Mouse (Mus musculus) Patski (cell line): ENCODE measurements at regions not wholly inside any gene's neighbourhood (a gene's known extent, or its start where the extent isn't known, plus 50 kb on each side); places are given as distances from the start of the nearest gene placed in this dataset.

Source experiments
- ATAC-seq: fragments of 100-300 bp; one replicate; pipeline ENCODE4 v1.8.0; 2021
- CTCF ChIA-PET: fragments of 350-600 bp; sonication (Branson Sonifier 250); formaldehyde crosslinking; loops from one replicate; lab custom pipeline; 2022; ENCODE audit warnings: inconsistent platforms; lab: Charles Lee
- POLR2A ChIA-PET: fragments of 350-600 bp; sonication (Branson Sonifier 250); formaldehyde crosslinking; loops from one replicate; lab custom pipeline; 2022; ENCODE audit warnings: antibody characterized with exemption, inconsistent platforms; lab: Charles Lee
- DNase-seq: peaks from one replicate; pipeline ENCODE4 v3.0.0-alpha.2; 2011; ENCODE audit warnings: low read depth, low spot score
- H3K27me3 ChIP-seq: fragments of 371-371 bp; one replicate; pipeline ENCODE4 v1.5.1; 2021
- CTCF ChIP-seq: fragments of 100-300 bp; IDR thresholded peaks from one replicate; pipeline ENCODE4 v1.5.1; 2021
- in situ Hi-C: fragments of 300-500 bp; cut with MboI; formaldehyde crosslinking; loops from 3 replicates; pipeline ENCODE4 v1.11.1; 2018; ENCODE audit warnings: low pct_unique_long_range_greater_than_20kb, mixed read lengths

GRCm38 (mm10) chr1:4570730-4571129, 237.0 kb upstream of the Gm37988 start:
- CTCF ChIA-PET = no interaction called here
- in situ Hi-C loops = loop anchor here (10.0 kb wide), 1 partner anchor 194 kb away; no protein-coding TSS in a partner anchor
- POLR2A ChIA-PET = interaction anchor here (0.7 kb wide), 1 partner anchor 130 kb away, joined by 3 read pairs; no protein-coding TSS in a partner anchor
- H3K27me3 ChIP-seq = peaks cover 13% of the 10 kb centered on the region
- ATAC-seq (no peak), DNase-seq (no peak)
- no peak for TF ChIP-seq CTCF

DNA sequence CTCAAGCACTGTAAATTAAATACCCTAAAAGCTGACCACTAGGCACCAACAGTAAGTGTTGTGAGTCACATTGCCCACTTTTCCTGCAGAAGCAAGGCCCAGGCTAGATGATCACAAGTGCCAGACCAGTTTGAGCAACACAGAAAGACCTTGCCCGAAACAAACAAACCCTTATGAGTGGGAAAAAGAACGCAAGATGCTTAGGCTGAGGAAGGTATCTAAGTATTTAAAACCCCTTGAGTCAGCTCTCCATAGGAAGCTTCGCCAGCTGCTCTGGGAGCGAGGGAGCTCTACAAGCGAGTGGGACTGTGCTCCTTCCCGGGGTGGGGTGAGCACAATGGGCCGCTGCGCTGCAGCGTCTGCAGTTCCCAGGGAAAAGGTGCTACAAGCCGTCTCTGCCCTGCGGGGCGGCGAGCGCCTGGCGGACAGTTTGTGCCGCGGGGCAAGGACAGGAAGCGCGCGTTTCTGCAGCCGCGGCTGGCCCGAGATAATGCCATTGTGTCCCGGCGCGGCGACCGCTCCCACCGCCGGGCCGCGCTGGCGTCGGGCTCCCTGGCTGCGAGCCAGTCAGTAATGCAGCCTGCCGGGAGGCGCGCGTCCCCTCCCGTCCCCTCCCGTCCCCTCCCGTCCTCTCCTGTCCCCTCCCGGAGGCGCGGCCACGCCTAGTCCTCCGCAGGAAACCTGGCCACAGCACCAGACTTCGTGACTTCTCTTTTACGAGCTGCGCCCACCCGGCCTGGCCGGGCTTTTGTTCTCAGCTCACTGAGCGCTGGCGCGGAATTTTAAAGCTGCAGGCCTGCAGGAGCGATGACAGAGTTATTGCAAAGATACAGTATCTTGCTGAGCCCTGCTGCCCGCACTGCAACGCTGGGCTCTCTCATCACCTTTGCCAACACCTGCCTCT, 236.1 kb upstream of the Gm37988 start:
- POLR2A ChIA-PET = no interaction called here
- ATAC-seq = peak; percentile 84
- DNase-seq = no peak
- in situ Hi-C loops = loop anchor here (10.0 kb wide), 1 partner anchor 193 kb away; no protein-coding TSS in a partner anchor
- CTCF ChIA-PET = no interaction called here
- H3K27me3 ChIP-seq = peaks cover 13% of the 10 kb centered on the region
- TF ChIP-seq CTCF = no peak

DNA sequence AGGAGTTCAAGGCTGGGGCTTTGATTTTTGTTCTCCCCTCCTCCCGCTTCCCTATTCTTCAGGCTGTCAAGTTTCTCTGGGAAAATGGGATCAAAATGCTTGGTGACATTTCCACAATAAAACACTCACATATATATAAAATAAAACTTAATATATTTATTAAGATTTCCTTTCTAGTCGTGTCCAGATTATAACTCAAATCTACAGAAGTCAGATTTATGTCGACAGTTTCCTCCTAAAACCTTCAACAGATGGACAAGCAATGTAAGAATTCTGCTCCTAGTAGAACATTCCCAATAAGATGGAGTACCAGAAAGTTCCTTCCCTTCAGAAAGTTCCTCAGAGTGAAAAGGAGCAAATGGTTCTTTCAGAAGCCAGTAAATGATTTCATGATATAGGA, 235.4 kb upstream of the Gm37988 start:
- in situ Hi-C loops = loop anchor here (10.0 kb wide), 1 partner anchor 192 kb away; no protein-coding TSS in a partner anchor
- no peak for TF ChIP-seq CTCF
- ATAC-seq = no peak
- H3K27me3 ChIP-seq = peaks cover 13% of the 10 kb centered on the region
- ChIA-PET CTCF (no interaction called here), POLR2A (no interaction called here)
- no peak for DNase-seq

- POLR2A ChIA-PET = no interaction called here
- DNase-seq = no peak
- CTCF ChIA-PET = no interaction called here
- TF ChIP-seq CTCF = no peak
- peaks cover 13% of the 10 kb centered on the region for H3K27me3 ChIP-seq
- no peak for ATAC-seq
- in situ Hi-C loops = loop anchor here (10.0 kb wide), 1 partner anchor 191 kb away; no protein-coding TSS in a partner anchor
These were observed 233.6 kb upstream of the Gm37988 start for GRCm38 (mm10) chr1:4574101-4574500.

- peaks cover 6% of the 10 kb centered on the region for H3K27me3 ChIP-seq
- ChIA-PET POLR2A (no interaction called here), CTCF (no interaction called here)
- no peak for TF ChIP-seq CTCF
- no peak for DNase-seq
- no peak for ATAC-seq
- in situ Hi-C loops = loop anchor here (10.0 kb wide), 1 partner anchor 188 kb away; no protein-coding TSS in a partner anchor
These were observed 230.7 kb upstream of the Gm37988 start for GRCm38 (mm10) chr1:4576957-4577356.

DNA sequence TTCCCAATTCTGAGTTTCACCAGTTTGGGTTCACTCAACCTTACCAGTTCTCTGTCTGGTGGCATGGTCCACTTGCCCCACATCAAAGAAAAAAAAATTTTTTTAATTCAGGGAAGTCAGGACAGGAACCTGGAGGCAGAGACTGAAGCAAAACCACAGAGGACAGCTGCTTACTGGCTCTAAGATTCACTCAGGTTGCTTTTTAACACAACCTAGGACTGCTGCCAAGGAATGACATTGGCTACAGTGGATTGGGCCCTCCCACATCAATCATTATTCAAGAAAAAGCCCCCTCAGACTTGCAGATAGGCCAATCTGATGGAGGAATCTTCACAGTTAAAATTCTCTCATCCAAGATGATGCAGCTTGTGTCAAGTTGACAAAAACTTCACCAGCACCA, 225.2 kb upstream of the Gm37988 start:
- no peak for ATAC-seq

DNA sequence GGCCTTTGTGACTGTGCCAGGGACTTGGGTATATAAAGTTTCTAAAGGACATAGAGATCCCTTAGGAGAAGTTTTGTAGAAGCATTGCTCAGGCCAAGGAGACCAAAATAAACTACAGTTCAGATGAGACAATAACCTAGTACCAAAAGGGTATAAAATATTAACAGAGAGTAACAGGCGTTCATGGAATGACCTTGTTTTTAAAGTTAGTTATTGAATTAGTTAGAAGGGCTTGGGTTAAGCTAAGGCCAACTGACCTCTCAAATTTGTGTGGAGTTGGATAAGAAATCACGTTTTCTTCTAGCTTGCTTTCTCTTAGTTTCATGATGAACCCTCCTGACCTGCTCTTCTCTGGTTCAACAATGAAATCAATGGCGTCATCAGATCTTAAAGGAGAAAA, 209.8 kb upstream of the Gm37988 start:
- DNase-seq = no peak
- POLR2A ChIA-PET = no interaction called here
- CTCF ChIA-PET = no interaction called here
- ATAC-seq = no peak
- in situ Hi-C loops = no loop called here
- no peaks in the 10 kb centered on the region for H3K27me3 ChIP-seq
- TF ChIP-seq CTCF = no peak

More for the DNA sequence above, 225.2 kb upstream of the Gm37988 start:
- DNase-seq = no peak
- no peaks in the 10 kb centered on the region for H3K27me3 ChIP-seq
- CTCF ChIA-PET = no interaction called here
- TF ChIP-seq CTCF = no peak
- POLR2A ChIA-PET = no interaction called here
- in situ Hi-C loops = no loop called here

- in situ Hi-C loops = no loop called here
- no peak for TF ChIP-seq CTCF
- DNase-seq (no peak), ATAC-seq (no peak)
- no peaks in the 10 kb centered on the region for H3K27me3 ChIP-seq
- ChIA-PET POLR2A (no interaction called here), CTCF (no interaction called here)
These were observed 209.3 kb upstream of the Gm37988 start for GRCm38 (mm10) chr1:4598425-4598824.

- in situ Hi-C loops = no loop called here
- ChIA-PET POLR2A (interaction anchor here (0.7 kb wide), 1 partner anchor 305 kb away, joined by 7 read pairs; no protein-coding TSS in a partner anchor), CTCF (no interaction called here)
- peak; percentile 31 for ATAC-seq
- no peak for DNase-seq
- no peak for TF ChIP-seq CTCF
- no peaks in the 10 kb centered on the region for H3K27me3 ChIP-seq
These were observed 205.3 kb upstream of the Gm37988 start for GRCm38 (mm10) chr1:4602386-4602785.

DNA sequence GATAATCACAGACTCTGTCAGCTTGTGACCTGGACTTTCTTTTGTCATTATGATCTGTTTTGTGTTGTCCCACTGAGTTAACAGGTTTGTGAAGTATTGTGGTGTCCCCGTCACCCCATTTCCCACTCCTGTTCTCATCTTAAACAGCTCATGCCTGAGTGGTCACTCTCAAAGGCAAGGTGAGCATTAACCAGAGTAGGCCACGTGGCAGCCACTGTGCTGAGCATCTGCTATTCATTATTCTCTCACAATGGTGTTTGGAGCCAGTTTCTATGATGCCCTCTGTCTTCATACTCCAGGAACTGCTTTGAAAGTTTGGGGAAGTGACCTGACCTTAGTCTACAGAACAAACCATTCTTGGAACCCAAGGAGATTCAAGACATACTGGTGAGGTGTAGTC, 198.9 kb upstream of the Gm37988 start:
- ATAC-seq = no peak
- in situ Hi-C loops = no loop called here
- no peak for DNase-seq
- ChIA-PET POLR2A (no interaction called here), CTCF (no interaction called here)
- TF ChIP-seq CTCF = no peak
- no peaks in the 10 kb centered on the region for H3K27me3 ChIP-seq

GRCm38 (mm10) chr1:4613305-4613704, 194.4 kb upstream of the Gm37988 start:
- ChIA-PET CTCF (no interaction called here), POLR2A (no interaction called here)
- DNase-seq (no peak), ATAC-seq (no peak)
- TF ChIP-seq CTCF = no peak
- in situ Hi-C loops = no loop called here
- H3K27me3 ChIP-seq = no peaks in the 10 kb centered on the region
